13 mouse cellular contexts compared by ENCODE assay signal in the genomic region with DNA sequence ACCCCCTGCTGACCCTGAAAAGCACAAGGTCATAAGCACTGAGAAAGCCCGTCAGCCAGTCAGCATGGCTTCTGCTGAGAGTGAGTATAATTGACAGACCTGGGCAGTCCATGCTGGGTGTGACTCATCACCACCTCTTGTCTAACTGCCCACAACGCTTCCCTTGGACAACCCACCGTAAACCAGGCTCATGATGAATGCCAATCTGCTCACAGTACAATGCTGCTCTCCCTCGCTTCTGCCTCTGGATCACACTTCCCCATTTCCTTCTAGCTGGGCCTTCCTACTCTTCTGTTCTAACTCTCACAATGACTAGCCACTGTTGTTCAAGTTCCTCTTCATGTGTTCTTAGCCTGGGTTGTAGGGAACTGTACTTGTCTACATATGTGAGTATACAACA.
DNase-seq lines count a peak whose midpoint lies in the region; ATAC-seq lines count a peak whose summit lies in the region.
"Had no signal": no experiment of that assay in that cellular context is flagged by ENCODE, and none has a peak within 500 bp of the region (broad histone marks: within the 10 kb centered on the region; RNA-seq: fewer than 3 reads in every experiment).

No protein-coding gene starts in this region.

- no peak overlapping the region for H3K9ac ChIP-seq in liver, embryonic 13.5 days
- no peak overlapping the region for H3K9ac ChIP-seq in liver, embryonic 12.5 days

- peak; percentile 18; the same call in 1 of the 2 replicates for ATAC-seq in liver, embryonic 13.5 days (ENCODE audit: low read depth)
- no peak for ATAC-seq in liver, embryonic 12.5 days
- ATAC-seq: forebrain, embryonic 14.5 days had no signal

- H3K27me3 ChIP-seq in liver, embryonic 13.5 days: no peaks in the 10 kb centered on the region
- H3K27me3 ChIP-seq in liver, embryonic 12.5 days (replicated peaks): no peaks in the 10 kb centered on the region

- H3K4me3 ChIP-seq in liver, embryonic 13.5 days (replicated peaks): no peak overlapping the region
- no peak overlapping the region for H3K4me3 ChIP-seq in liver, embryonic 12.5 days
- H3K4me3 ChIP-seq in macrophage (ENCODE audit: inconsistent target): no peak overlapping the region

- 29% methylated on average over 4 of the region's 4 CpGs for WGBS in liver, embryonic 13.5 days (ENCODE audit: insufficient replicate concordance)
- WGBS in liver, embryonic 12.5 days (ENCODE audit: insufficient replicate concordance): 47% methylated on average over 4 of the region's 4 CpGs
- 2% methylated on average over 4 of the region's 4 CpGs for WGBS in macrophage (ENCODE audit: missing documents)

- H3K4me1 ChIP-seq in liver, embryonic 13.5 days (replicated peaks): no peaks in the 10 kb centered on the region
- H3K4me1 ChIP-seq in liver, embryonic 12.5 days: no peaks in the 10 kb centered on the region

- H3K9me3 ChIP-seq in liver, embryonic 13.5 days (replicated peaks): no peaks in the 10 kb centered on the region
- H3K9me3 ChIP-seq in liver, embryonic 12.5 days (replicated peaks): no peaks in the 10 kb centered on the region

- no peaks in the 10 kb centered on the region for H3K36me3 ChIP-seq in liver, embryonic 13.5 days
- H3K36me3 ChIP-seq in liver, embryonic 12.5 days: no peaks in the 10 kb centered on the region
- H3K36me3 ChIP-seq in macrophage (ENCODE audit: inconsistent target): peaks cover 23% of the 10 kb centered on the region; the same call in 1 of the 2 replicates

- H3K4me2 ChIP-seq in liver, embryonic 13.5 days: no peak overlapping the region
- H3K4me2 ChIP-seq in liver, embryonic 12.5 days: no peak overlapping the region

- H3K79me2 ChIP-seq in macrophage (ENCODE audit: inconsistent target): no peaks in the 10 kb centered on the region

- H3K27ac ChIP-seq in liver, embryonic 13.5 days: no peak overlapping the region
- H3K27ac ChIP-seq in liver, embryonic 12.5 days: no peak overlapping the region
- H3K27ac ChIP-seq in macrophage: peak overlapping the region; percentile 72
- H3K27ac ChIP-seq: kidney, postnatal 0 days had no signal

- peak; percentile 16 for DNase-seq in adrenal gland, adult 2 months
- no peak for DNase-seq in adrenal gland, postnatal 25 days
- DNase-seq in liver, embryonic 13.5 days: no peak
- peak; percentile 39 for DNase-seq in c-Kit-positive CD71-negative TER-119-negative erythroid progenitor cells, embryonic 14.5 days (ENCODE audit: low read depth)
- DNase-seq in kidney, postnatal 36 days: no peak
- DNase-seq in urinary bladder, postnatal 36 days (ENCODE audit: low spot score in 2 of 2): no peak
- DNase-seq: heart, postnatal 36 days; lung, postnatal 4 days; thymus, postnatal 36 days had no signal

Comparison
In these comparisons a context has a peak if more than half of its experiments do, and no peak if none do; other contexts are left out.
1. DNase-seq: peak in adrenal gland, adult 2 months (single experiment) and c-Kit-positive CD71-negative TER-119-negative erythroid progenitor cells, embryonic 14.5 days (single experiment); none in adrenal gland, postnatal 25 days (single experiment), liver, embryonic 13.5 days (single experiment), kidney, postnatal 36 days (0 of 2) and urinary bladder, postnatal 36 days (0 of 2).